Mouse (Mus musculus) heart, embryonic 10.5 days (tissue): ENCODE results near the gene Btbd10. TPM values are rescaled to one million over a fixed set of nuclear protein-coding genes. Genes with fewer than 3 reads are reported as not detected.

Source experiments
- DNase-seq: peaks from one replicate; pipeline ENCODE4 v3.0.0-alpha.2; 2017; ENCODE audit warnings: low spot score
- H3K27ac ChIP-seq: fragments of 300-500 bp; sonication (generic); 2 replicates; pipeline ENCODE4 v1.5.1; 2016; ENCODE audit warnings: mild to moderate bottlenecking
- H3K27me3 ChIP-seq: fragments of 300-500 bp; sonication (generic); 2 replicates; pipeline ENCODE4 v1.6.1; 2016; ENCODE audit warnings: mild to moderate bottlenecking; ENCODE audit not compliant: poor library complexity, insufficient read depth, severe bottlenecking
- H3K36me3 ChIP-seq: fragments of 300-500 bp; sonication (generic); 2 replicates; pipeline ENCODE4 v1.6.1; 2016; ENCODE audit warnings: mild to moderate bottlenecking, moderate library complexity
- H3K4me1 ChIP-seq: fragments of 300-500 bp; sonication (generic); 2 replicates; pipeline ENCODE4 v1.6.1; 2016; ENCODE audit warnings: mild to moderate bottlenecking
- H3K4me3 ChIP-seq: fragments of 300-500 bp; sonication (generic); 2 replicates; pipeline ENCODE4 v1.5.1; 2016; ENCODE audit warnings: mild to moderate bottlenecking, moderate library complexity
- H3K9me3 ChIP-seq: fragments of 300-500 bp; sonication (generic); 2 replicates; pipeline ENCODE4 v1.6.1; 2016; ENCODE audit warnings: mild to moderate bottlenecking, moderate library complexity
- WGBS: fragments of 180-500 bp; shearing (Covaris S2); methylation state at CpG from one replicate; pipeline ENCODE4 v1.1.7; 2016; 5-methylcytosine and 5-hydroxymethylcytosine counted together
- polyA plus RNA-seq: library from polyadenylated mRNA; unstranded; fragments of >200 nt; fragmentation: Nextera tagmentation; extraction: Ambion mirVana; gene quantifications from 2 replicates; pipeline ENCODE4 v1.2.1, GENCODE M21; 2016

The Btbd10 gene
- 21.6 and 26.9 TPM in 2 replicates for polyA plus RNA-seq

DNA sequence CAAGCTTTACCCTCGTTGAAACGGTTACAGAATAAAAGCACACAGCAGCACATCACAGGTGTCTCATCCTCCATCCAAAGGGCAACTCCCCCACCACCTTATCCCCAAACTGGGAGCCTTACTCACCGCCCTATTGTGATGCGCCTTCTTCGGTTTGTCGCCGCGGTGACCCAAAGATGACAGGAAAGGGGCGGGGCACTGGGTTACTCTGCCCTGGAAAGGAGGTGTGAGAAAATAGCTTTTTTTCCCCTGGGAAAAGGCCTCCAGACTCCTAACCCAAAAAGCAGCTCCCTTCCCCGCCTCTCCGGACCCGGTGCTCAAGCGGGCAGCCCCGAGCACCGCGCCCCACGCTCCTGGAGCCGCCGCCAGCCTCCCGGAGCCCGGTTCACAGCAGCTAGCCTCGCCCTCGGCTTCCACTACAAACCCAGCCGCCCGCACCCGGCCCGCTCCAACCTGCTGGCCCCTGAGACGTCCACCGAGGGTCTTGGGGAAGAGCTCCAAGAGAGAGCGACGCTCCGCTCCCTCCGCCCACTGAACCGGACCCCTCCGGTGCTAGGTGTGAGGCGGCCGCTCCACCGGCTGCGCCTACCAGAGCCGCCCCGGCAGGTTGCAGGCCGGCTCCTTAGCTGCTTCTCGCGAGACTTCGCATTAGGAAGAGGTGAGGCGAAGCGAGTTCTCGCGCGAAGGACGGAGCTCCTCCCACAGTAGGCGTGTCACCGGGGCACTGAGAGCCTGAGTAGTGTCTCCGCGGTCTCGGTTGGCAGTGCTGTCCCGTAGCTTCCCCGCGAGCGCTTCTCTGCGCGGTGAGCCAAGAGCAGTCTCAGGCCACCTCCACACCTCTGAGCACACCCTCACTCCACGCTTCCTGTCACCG, at the start of gene Btbd10:
Btbd10 (minus strand) TSS at position 647 of the 874 bp plus-strand sequence.
- Histone ChIP-seq H3K27ac (peak within 1 kb of the TSS; percentile 94), H3K9me3 (no peaks in the 10 kb centered on the region), H3K27me3 (peaks cover 4% of the 10 kb centered on the region), H3K36me3 (no peaks in the 10 kb centered on the region), H3K4me3 (peak within 1 kb of the TSS; percentile 92), H3K4me1 (peaks cover 4% of the 10 kb centered on the region; the same call in 1 of the 2 replicates)
- DNase-seq = peak; percentile 99
- WGBS = under 1% methylated on average over 64 of the region's 64 CpGs

DNA sequence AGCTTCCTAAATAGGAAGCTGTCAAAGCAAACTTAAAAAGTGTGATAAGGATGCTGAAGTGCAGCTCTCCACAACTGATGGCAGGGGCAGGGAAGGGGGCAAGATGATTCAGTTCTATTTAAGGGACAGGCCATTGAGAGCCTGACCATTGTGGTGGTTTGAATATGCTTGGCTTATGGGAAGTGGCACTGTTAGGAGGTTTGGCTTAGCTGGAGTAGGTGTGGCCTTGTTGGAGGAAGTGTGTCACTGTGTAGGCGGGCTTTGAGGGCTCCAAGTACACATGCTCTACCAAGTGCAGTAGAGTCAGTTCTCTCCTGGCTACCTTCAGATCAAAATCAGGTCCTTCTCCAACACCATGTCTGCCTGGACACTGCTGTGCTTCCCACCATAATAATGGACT, 47.3 kb upstream of the Btbd10 start:
- no peak for DNase-seq
- 88% methylated on average over 1 of the region's 1 CpGs for WGBS
- H3K4me3 ChIP-seq = no peak overlapping the region
- no peaks in the 10 kb centered on the region for H3K9me3 ChIP-seq
- no peak overlapping the region for H3K27ac ChIP-seq
- no peaks in the 10 kb centered on the region for H3K36me3 ChIP-seq
- peaks cover 22% of the 10 kb centered on the region for H3K4me1 ChIP-seq
- no peaks in the 10 kb centered on the region for H3K27me3 ChIP-seq

DNA sequence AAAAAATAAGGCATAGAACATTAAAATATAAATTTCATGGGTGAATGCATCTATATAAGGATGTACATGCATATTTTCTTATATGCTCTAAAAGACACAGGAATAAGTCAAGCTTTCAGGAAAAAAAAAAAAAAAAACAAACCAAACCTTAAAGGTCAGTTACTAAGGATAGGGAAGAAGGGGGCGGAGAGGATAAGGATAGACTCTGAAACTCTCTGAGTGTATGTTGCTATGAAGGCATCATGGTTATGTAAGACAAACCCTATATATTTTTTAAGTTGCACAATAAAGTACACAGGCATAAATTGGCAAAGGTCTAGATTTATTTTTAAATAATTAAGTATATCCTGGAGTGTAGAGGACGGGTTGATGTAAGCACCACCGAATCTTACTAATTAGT, 46.1 kb upstream of the Btbd10 start:
- no peaks in the 10 kb centered on the region for H3K9me3 ChIP-seq
- H3K36me3 ChIP-seq = no peaks in the 10 kb centered on the region
- no peak overlapping the region for H3K27ac ChIP-seq
- WGBS = 95% methylated on average over 3 of the region's 3 CpGs
- H3K4me1 ChIP-seq = peaks cover 22% of the 10 kb centered on the region
- H3K27me3 ChIP-seq = no peaks in the 10 kb centered on the region
- no peak overlapping the region for H3K4me3 ChIP-seq
- no peak for DNase-seq

DNA sequence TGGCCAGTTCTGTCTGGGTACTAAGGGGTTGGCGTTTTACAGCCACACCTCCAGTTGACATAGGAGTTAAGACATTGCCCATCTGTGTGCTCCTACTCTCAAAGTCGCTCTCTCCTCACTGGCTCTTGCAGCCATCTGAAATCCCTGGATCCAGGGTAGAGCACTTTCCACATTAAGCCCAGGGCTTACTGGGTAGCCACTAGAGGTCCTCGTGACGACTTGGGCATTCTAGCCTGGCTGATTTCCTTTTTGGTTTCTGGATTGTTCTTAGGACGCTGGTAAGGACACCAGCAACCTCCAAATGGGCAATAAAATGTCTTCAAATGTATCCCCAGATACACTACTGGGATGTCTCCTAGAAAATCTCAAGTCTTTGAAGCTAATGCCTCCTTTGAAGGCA, 39.5 kb upstream of the Btbd10 start:
- 58% methylated on average over 5 of the region's 5 CpGs for WGBS
- no peaks in the 10 kb centered on the region for H3K36me3 ChIP-seq
- no peaks in the 10 kb centered on the region for H3K27me3 ChIP-seq

DNA sequence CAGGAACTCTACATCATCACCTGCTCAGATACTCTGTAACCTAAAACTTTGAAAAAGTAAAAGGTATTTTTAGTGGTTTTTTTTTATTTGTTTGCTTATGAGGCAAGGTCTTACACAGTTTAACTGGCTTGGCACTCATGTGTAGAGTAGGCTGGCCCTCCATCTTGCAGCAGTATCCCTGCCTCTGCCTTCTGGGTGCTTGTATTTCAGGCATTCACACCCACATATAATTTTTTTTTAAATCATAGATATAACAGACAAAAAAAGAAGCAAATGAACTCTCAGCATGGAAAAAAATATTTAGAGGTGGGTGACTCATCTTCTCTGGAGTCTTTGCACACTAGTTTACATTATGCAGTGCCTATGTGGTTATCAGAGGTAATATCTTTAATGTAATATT, 28.9 kb upstream of the Btbd10 start:
- no peaks in the 10 kb centered on the region for H3K36me3 ChIP-seq
- DNase-seq = no peak
- H3K4me1 ChIP-seq = no peaks in the 10 kb centered on the region
- no peaks in the 10 kb centered on the region for H3K9me3 ChIP-seq
- H3K4me3 ChIP-seq = no peak overlapping the region
- H3K27me3 ChIP-seq = no peaks in the 10 kb centered on the region
- H3K27ac ChIP-seq = no peak overlapping the region

More for the DNA sequence above, 39.5 kb upstream of the Btbd10 start:
- no peak overlapping the region for H3K4me3 ChIP-seq
- DNase-seq = no peak
- no peaks in the 10 kb centered on the region for H3K4me1 ChIP-seq
- H3K9me3 ChIP-seq = no peaks in the 10 kb centered on the region
- H3K27ac ChIP-seq = no peak overlapping the region

DNA sequence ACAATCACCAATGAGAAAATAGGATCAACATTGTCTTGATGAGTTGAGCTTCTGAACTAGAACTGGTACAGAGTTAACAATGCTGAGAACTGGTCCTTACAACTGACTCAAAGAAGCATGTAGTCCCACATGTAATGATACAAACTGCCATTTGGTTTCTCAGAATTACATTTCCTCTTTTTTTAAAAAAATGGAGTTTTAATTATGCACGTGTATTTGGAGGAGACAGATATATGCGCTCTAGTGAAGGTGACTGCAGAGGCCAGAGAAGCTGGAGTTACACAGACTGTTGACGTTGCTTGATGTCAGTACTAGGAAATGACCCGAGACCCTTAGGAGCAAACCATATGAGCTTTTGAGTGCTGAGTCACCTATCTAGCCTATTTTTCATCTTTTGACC, 27.5 kb upstream of the Btbd10 start:
- DNase-seq = no peak
- 80% methylated on average over 4 of the region's 4 CpGs for WGBS
- H3K36me3 ChIP-seq = no peaks in the 10 kb centered on the region
- H3K4me3 ChIP-seq = no peak overlapping the region
- H3K9me3 ChIP-seq = no peaks in the 10 kb centered on the region
- no peaks in the 10 kb centered on the region for H3K4me1 ChIP-seq
- H3K27me3 ChIP-seq = no peaks in the 10 kb centered on the region
- no peak overlapping the region for H3K27ac ChIP-seq

DNA sequence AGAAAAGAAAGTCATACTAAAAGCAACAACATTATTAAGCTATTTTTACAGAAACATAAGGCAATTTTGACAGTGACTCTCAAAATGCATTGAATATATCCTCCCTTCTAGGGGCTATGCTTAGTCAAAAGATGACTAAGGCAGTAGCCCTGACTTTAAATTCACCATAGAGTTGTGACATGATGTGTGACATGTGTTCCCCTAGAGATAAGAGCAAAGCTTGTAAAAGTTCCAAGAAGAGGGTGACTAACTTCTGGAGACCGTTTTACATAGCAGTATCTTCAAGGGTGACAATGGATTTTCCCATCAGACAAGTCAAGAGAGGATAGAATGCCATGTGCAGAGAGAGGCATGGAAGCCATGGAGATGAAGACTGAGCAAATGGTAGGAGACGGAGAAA, 22.4 kb upstream of the Btbd10 start:
- Histone ChIP-seq H3K27ac (no peak overlapping the region), H3K4me3 (no peak overlapping the region), H3K27me3 (no peaks in the 10 kb centered on the region), H3K4me1 (no peaks in the 10 kb centered on the region), H3K36me3 (no peaks in the 10 kb centered on the region), H3K9me3 (no peaks in the 10 kb centered on the region)
- WGBS = 59% methylated on average over 2 of the region's 2 CpGs
- no peak for DNase-seq

DNA sequence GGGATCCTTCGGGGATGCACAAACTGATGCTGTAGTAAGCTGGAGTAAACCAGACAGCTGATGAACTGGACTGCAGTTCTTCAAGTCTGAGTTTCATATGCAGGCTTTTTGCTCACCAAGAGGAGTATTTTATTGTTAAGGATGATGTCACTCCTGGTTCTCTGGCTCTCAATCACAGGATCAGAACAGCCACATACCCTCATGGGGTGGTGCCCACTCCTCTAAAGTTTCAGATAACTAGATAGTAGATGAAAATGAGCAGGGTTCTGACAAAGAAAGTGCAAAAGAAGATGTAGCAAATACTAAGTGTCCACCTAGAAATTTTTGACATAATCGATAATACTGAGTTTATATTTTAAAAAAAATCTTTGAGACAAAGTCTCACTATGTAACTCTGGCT, 19.3 kb upstream of the Btbd10 start, which contains the start of gene Pth:
Pth (minus strand) TSS at position 101 of the 400 bp plus-strand sequence.
- 77% methylated on average over 2 of the region's 2 CpGs for WGBS

DNA sequence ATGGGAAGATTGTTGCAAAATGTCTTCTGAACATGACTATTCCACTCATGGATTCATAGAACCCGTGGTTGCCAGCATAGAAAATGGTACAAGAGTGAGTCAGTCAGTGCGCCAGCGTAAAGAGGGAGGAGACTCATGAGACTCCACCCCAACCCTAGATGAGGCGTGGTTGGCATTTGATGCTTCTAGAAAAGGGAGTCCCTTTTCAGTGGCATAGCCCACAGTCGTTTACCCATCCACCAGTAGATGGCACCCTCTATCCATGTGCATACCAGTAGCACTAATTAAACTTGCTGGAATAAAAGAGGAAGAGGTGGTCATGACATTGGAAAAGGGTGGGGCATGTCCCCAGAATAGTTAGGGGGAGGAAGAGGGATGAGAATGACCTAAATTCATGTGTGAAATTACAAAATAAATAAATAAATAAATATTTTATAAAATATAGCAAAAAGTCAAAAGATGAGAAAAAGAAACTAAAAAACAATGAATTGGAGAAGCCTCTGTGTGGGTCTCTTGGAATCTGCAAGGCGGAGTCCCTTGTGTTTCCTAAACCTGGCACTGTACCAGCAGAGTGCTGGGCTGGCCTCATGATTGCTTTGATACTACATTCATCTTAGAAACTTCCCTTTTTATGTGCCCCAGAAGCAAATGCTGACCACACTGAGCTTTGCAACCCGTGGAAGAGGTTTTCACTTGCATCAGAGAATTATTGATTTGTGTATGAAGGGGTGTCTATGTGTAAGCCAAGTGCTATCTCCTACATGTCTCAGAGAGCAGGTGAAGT, 8.9 kb upstream of the Btbd10 start:
- peak; percentile 87 for DNase-seq
- Histone ChIP-seq H3K27me3 (no peaks in the 10 kb centered on the region), H3K27ac (no peak overlapping the region), H3K4me1 (no peaks in the 10 kb centered on the region), H3K9me3 (no peaks in the 10 kb centered on the region), H3K36me3 (no peaks in the 10 kb centered on the region), H3K4me3 (no peak overlapping the region)
- 31% methylated on average over 7 of the region's 7 CpGs for WGBS

More for the DNA sequence above, 19.3 kb upstream of the Btbd10 start, which contains the start of gene Pth:
- Histone ChIP-seq H3K4me3 (no peak within 1 kb of the TSS), H3K36me3 (no peaks in the 10 kb centered on the region), H3K9me3 (no peaks in the 10 kb centered on the region), H3K27me3 (no peaks in the 10 kb centered on the region), H3K4me1 (no peaks in the 10 kb centered on the region), H3K27ac (no peak within 1 kb of the TSS)
- no peak for DNase-seq

DNA sequence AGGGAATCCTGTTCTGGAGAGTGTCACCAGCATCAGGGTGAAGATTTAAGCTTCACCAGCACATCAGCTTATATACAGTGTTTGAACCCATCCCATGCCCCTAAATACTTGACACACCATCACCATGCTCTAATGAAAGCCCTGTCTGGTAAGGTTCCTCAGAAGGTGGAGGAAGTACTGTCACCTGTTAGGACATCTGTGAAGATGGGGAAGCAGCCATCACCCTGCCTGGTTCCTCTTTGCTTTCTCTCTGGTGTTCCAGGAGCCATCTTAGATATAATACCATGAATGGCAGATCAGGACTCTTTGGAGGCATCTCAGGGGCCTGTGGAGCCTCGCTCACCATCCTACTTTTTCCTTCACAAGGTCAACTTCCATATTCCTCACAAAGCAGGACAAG, 3.5 kb upstream of the Btbd10 start:
- H3K4me1 ChIP-seq = peaks cover 4% of the 10 kb centered on the region; the same call in 1 of the 2 replicates
- H3K9me3 ChIP-seq = no peaks in the 10 kb centered on the region
- H3K27ac ChIP-seq = no peak overlapping the region
- H3K27me3 ChIP-seq = peaks cover 4% of the 10 kb centered on the region
- H3K36me3 ChIP-seq = no peaks in the 10 kb centered on the region
- WGBS = 81% methylated on average over 1 of the region's 1 CpGs
- no peak overlapping the region for H3K4me3 ChIP-seq
- no peak for DNase-seq

DNA sequence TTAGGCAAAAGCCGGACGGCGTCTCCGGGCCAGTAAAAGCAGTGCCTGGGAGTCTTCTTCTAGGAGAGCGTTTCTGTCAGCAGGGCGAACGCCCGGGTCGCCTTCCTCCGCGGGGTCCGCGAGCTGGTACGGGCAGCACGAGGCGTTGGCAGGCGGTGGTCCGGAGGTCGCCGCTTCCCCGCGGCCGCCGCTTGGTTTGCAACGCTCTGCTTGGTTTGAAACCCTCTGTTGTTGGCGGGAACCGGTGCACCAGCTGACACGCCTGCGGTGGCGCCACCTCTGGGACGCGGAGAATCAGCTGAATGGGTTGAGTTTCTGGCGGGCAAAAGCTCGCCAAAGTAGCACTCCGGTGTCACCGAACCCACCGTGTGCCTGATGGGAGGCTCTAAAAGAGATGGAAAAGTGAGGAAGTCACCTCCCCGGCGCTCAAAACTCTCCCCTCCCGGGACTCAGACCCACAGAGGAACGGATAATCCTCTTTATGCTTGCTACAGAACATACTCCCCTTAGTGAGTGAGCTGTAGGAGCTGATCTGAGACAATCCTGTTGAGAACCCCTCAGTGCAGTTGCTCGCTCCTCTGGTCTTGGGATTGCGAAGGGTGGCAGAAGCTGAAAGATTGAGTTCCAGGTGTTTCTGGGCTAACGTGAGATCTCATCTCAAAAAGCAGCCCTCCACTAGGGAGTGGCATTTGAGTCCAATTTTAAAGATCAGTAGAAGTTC, 588 bp upstream of the Btbd10 start:
- Histone ChIP-seq H3K36me3 (no peaks in the 10 kb centered on the region), H3K4me1 (peaks cover 4% of the 10 kb centered on the region; the same call in 1 of the 2 replicates)
- WGBS = under 1% methylated on average over 43 of the region's 44 CpGs

DNA sequence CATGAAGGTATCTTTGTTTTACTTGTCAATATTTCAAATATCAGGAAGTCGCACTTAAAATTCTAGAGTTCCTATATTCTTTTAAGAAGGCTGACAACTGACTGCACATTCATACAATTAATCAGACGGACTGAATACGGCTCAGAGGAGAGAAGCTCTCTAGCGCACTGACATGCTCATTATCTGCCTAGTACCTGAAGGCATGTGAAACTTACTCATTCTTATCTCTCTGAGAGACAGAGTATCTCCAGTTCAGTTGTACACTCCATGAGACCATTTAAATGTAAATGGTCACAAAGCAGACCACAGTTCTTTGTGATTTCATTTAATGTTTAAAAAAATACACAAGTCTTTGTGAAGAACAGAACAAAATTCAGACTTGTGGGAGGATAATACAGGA, 1.8 kb downstream of the Btbd10 start:
- Histone ChIP-seq H3K27ac (no peak overlapping the region), H3K36me3 (no peaks in the 10 kb centered on the region), H3K4me3 (no peak overlapping the region), H3K27me3 (peaks cover 4% of the 10 kb centered on the region), H3K4me1 (peaks cover 4% of the 10 kb centered on the region; the same call in 1 of the 2 replicates), H3K9me3 (no peaks in the 10 kb centered on the region)
- no peak for DNase-seq
- WGBS = 60% methylated on average over 4 of the region's 4 CpGs

More for the DNA sequence above, 588 bp upstream of the Btbd10 start:
- Histone ChIP-seq H3K4me3 (peak overlapping the region; percentile 92), H3K27me3 (peaks cover 4% of the 10 kb centered on the region), H3K9me3 (no peaks in the 10 kb centered on the region), H3K27ac (peak overlapping the region; percentile 94)
- peak; percentile 93 for DNase-seq
